Mouse (Mus musculus) heart, embryonic 15.5 days (tissue): Measurements from ENCODE around the gene Arfgap3. TPM values are rescaled to one million over a fixed set of nuclear protein-coding genes. Genes with fewer than 3 reads are reported as not detected.

ENCODE experiments used
- ATAC-seq: fragments of 200-750 bp; cut with Nextera tagmentation; replicated peaks from 2 replicates; pipeline ENCODE4 v1.8.0; 2017; ENCODE audit warnings: low read depth, moderate TSS enrichment; ENCODE audit not compliant: insufficient number of reproducible peaks, insufficient read depth, low FRiP score
- H3K27ac ChIP-seq: fragments of 300-500 bp; sonication (generic); 2 replicates; pipeline ENCODE4 v1.5.1; 2015; ENCODE audit warnings: mild to moderate bottlenecking, inconsistent platforms
- H3K27me3 ChIP-seq: fragments of 300-500 bp; sonication (generic); 2 replicates; pipeline ENCODE4 v1.6.1; 2015; ENCODE audit warnings: inconsistent platforms
- H3K36me3 ChIP-seq: fragments of 300-500 bp; sonication (generic); 2 replicates; pipeline ENCODE4 v1.6.1; 2015; ENCODE audit warnings: mild to moderate bottlenecking, inconsistent platforms
- H3K4me1 ChIP-seq: fragments of 300-500 bp; sonication (generic); replicated peaks from 2 replicates; pipeline ENCODE4 v1.6.1; 2015; ENCODE audit warnings: inconsistent platforms
- H3K4me2 ChIP-seq: fragments of 300-500 bp; sonication (generic); 2 replicates; pipeline ENCODE4 v1.6.1; 2015; ENCODE audit warnings: inconsistent platforms, mild to moderate bottlenecking, moderate library complexity
- H3K4me3 ChIP-seq: fragments of 300-500 bp; sonication (generic); 2 replicates; pipeline ENCODE4 v1.5.1; 2015; ENCODE audit warnings: mild to moderate bottlenecking, inconsistent platforms
- H3K9ac ChIP-seq: fragments of 300-500 bp; sonication (generic); 2 replicates; pipeline ENCODE4 v1.6.1; 2015; ENCODE audit warnings: mild to moderate bottlenecking, inconsistent platforms
- H3K9me3 ChIP-seq: fragments of 300-500 bp; sonication (generic); replicated peaks from 2 replicates; pipeline ENCODE4 v1.6.1; 2016; ENCODE audit warnings: inconsistent platforms
- WGBS: fragments of 180-500 bp; shearing (Covaris S2); methylation state at CpG from one replicate; pipeline ENCODE4 v1.1.7; 2015; ENCODE audit warnings: mixed read lengths; 5-methylcytosine and 5-hydroxymethylcytosine counted together
- polyA plus RNA-seq: library from polyadenylated mRNA; unstranded; fragments of >200 nt; fragmentation: Nextera tagmentation; extraction: Ambion mirVana; gene quantifications from 2 replicates; pipeline ENCODE4 v1.2.1, GENCODE M21; 2015

Arfgap3 gene
- polyA plus RNA-seq, 1 experiment from 2014 or later = 37.7 TPM

- Histone ChIP-seq H3K4me1 (peaks cover 10% of the 10 kb centered on the region), H3K36me3 (peaks cover 42% of the 10 kb centered on the region), H3K9me3 (no peaks in the 10 kb centered on the region), H3K27me3 (no peaks in the 10 kb centered on the region), H3K27ac (0 out of 2 replicates have a peak overlapping the region, but pooled peaks have one; percentile 14), H3K9ac (no peak overlapping the region), H3K4me3 (no peak overlapping the region), H3K4me2 (no peak overlapping the region)
- 87% methylated on average over 12 of the region's 12 CpGs for WGBS
- no peak for ATAC-seq
Observed at GRCm38 (mm10) chr15:83306181-83306580, 43.9 kb downstream of the Arfgap3 start.

- no peak for ATAC-seq
- no peak overlapping the region for H3K9ac ChIP-seq
- no peaks in the 10 kb centered on the region for H3K9me3 ChIP-seq
- peak overlapping the region; percentile 35; the same call in 1 of the 2 replicates for H3K27ac ChIP-seq
- H3K4me3 ChIP-seq = no peak overlapping the region
- no peaks in the 10 kb centered on the region for H3K27me3 ChIP-seq
- WGBS = 78% methylated on average over 12 of the region's 12 CpGs
- peaks cover 39% of the 10 kb centered on the region for H3K36me3 ChIP-seq
- H3K4me1 ChIP-seq = peaks cover 10% of the 10 kb centered on the region
- H3K4me2 ChIP-seq = no peak overlapping the region
Observed at GRCm38 (mm10) chr15:83305192-83305921, 44.7 kb downstream of the Arfgap3 start.

GRCm38 (mm10) chr15:83304804-83305191, 45.2 kb downstream of the Arfgap3 start:
- Histone ChIP-seq H3K4me2 (no peak overlapping the region), H3K4me1 (peaks cover 10% of the 10 kb centered on the region), H3K27me3 (no peaks in the 10 kb centered on the region), H3K9ac (no peak overlapping the region), H3K36me3 (peaks cover 34% of the 10 kb centered on the region), H3K4me3 (no peak overlapping the region), H3K27ac (peak overlapping the region; percentile 35; the same call in 1 of the 2 replicates), H3K9me3 (no peaks in the 10 kb centered on the region)
- 91% methylated on average over 9 of the region's 9 CpGs for WGBS
- no peak for ATAC-seq

- Histone ChIP-seq H3K4me2 (no peak overlapping the region), H3K36me3 (peaks cover 30% of the 10 kb centered on the region), H3K27me3 (no peaks in the 10 kb centered on the region), H3K4me3 (no peak overlapping the region), H3K27ac (0 out of 2 replicates have a peak overlapping the region, but pooled peaks have one; percentile 28), H3K4me1 (peaks cover 15% of the 10 kb centered on the region), H3K9ac (no peak overlapping the region), H3K9me3 (no peaks in the 10 kb centered on the region)
- WGBS = 77% methylated on average over 13 of the region's 13 CpGs
- ATAC-seq = no peak
Observed at GRCm38 (mm10) chr15:83303656-83304484, 46.2 kb downstream of the Arfgap3 start.

- H3K9me3 ChIP-seq = no peaks in the 10 kb centered on the region
- H3K36me3 ChIP-seq = peaks cover 5% of the 10 kb centered on the region; the same call in 1 of the 2 replicates
- peaks cover 15% of the 10 kb centered on the region for H3K4me1 ChIP-seq
- 52% methylated on average over 10 of the region's 10 CpGs for WGBS
- H3K9ac ChIP-seq = no peak overlapping the region
- no peak for ATAC-seq
- H3K27ac ChIP-seq = no peak overlapping the region
- H3K4me2 ChIP-seq = no peak overlapping the region
- H3K4me3 ChIP-seq = no peak overlapping the region
- H3K27me3 ChIP-seq = no peaks in the 10 kb centered on the region
Observed at GRCm38 (mm10) chr15:83299916-83300582, 50.0 kb downstream of the Arfgap3 start.

GRCm38 (mm10) chr15:83299450-83299849, 50.6 kb downstream of the Arfgap3 start:
- peaks cover 15% of the 10 kb centered on the region for H3K4me1 ChIP-seq
- no peak for ATAC-seq
- peaks cover 5% of the 10 kb centered on the region; the same call in 1 of the 2 replicates for H3K36me3 ChIP-seq
- no peak overlapping the region for H3K4me2 ChIP-seq
- no peak overlapping the region for H3K27ac ChIP-seq
- 65% methylated on average over 7 of the region's 7 CpGs for WGBS
- no peak overlapping the region for H3K9ac ChIP-seq
- H3K4me3 ChIP-seq = no peak overlapping the region
- no peaks in the 10 kb centered on the region for H3K27me3 ChIP-seq
- no peaks in the 10 kb centered on the region for H3K9me3 ChIP-seq

GRCm38 (mm10) chr15:83298810-83299209, 51.2 kb downstream of the Arfgap3 start:
- WGBS = 88% methylated on average over 2 of the region's 2 CpGs

GRCm38 (mm10) chr15:83298313-83298712, 51.7 kb downstream of the Arfgap3 start:
- 84% methylated on average over 8 of the region's 8 CpGs for WGBS
- peaks cover 5% of the 10 kb centered on the region; the same call in 1 of the 2 replicates for H3K4me1 ChIP-seq
- H3K27ac ChIP-seq = no peak overlapping the region
- H3K9me3 ChIP-seq = no peaks in the 10 kb centered on the region
- H3K4me3 ChIP-seq = no peak overlapping the region
- ATAC-seq = no peak
- H3K36me3 ChIP-seq = peaks cover 5% of the 10 kb centered on the region; the same call in 1 of the 2 replicates
- H3K27me3 ChIP-seq = no peaks in the 10 kb centered on the region
- no peak overlapping the region for H3K4me2 ChIP-seq
- H3K9ac ChIP-seq = no peak overlapping the region

More at GRCm38 (mm10) chr15:83298810-83299209, 51.2 kb downstream of the Arfgap3 start:
- H3K27me3 ChIP-seq = no peaks in the 10 kb centered on the region
- peaks cover 10% of the 10 kb centered on the region for H3K4me1 ChIP-seq
- H3K4me2 ChIP-seq = no peak overlapping the region
- H3K36me3 ChIP-seq = peaks cover 5% of the 10 kb centered on the region; the same call in 1 of the 2 replicates
- no peak overlapping the region for H3K27ac ChIP-seq
- H3K9ac ChIP-seq = no peak overlapping the region
- H3K9me3 ChIP-seq = no peaks in the 10 kb centered on the region
- no peak overlapping the region for H3K4me3 ChIP-seq
- no peak for ATAC-seq

- Histone ChIP-seq H3K4me2 (no peak overlapping the region), H3K4me1 (peaks cover 5% of the 10 kb centered on the region), H3K9ac (no peak overlapping the region), H3K9me3 (no peaks in the 10 kb centered on the region), H3K4me3 (no peak overlapping the region), H3K27me3 (no peaks in the 10 kb centered on the region), H3K27ac (no peak overlapping the region), H3K36me3 (no peaks in the 10 kb centered on the region)
- ATAC-seq = 0 out of 2 replicates have a peak, but pooled peaks have one; percentile 31
- 58% methylated on average over 6 of the region's 8 CpGs for WGBS
Observed at GRCm38 (mm10) chr15:83296771-83297311, 53.2 kb downstream of the Arfgap3 start.

- H3K9me3 ChIP-seq = no peaks in the 10 kb centered on the region
- no peak overlapping the region for H3K9ac ChIP-seq
- WGBS = 70% methylated on average over 4 of the region's 4 CpGs
- no peaks in the 10 kb centered on the region for H3K27me3 ChIP-seq
- H3K4me1 ChIP-seq = peaks cover 5% of the 10 kb centered on the region
- no peak for ATAC-seq
- H3K36me3 ChIP-seq = no peaks in the 10 kb centered on the region
- H3K4me2 ChIP-seq = no peak overlapping the region
- H3K4me3 ChIP-seq = no peak overlapping the region
- H3K27ac ChIP-seq = no peak overlapping the region
Observed at GRCm38 (mm10) chr15:83296050-83296449, 54.0 kb downstream of the Arfgap3 start.

GRCm38 (mm10) chr15:83294954-83295353, 55.1 kb downstream of the Arfgap3 start:
- H3K27me3 ChIP-seq = no peaks in the 10 kb centered on the region
- no peak overlapping the region for H3K27ac ChIP-seq
- H3K36me3 ChIP-seq = no peaks in the 10 kb centered on the region
- H3K4me2 ChIP-seq = no peak overlapping the region
- H3K9ac ChIP-seq = no peak overlapping the region
- H3K4me3 ChIP-seq = no peak overlapping the region
- no peaks in the 10 kb centered on the region for H3K9me3 ChIP-seq
- H3K4me1 ChIP-seq = peaks cover 5% of the 10 kb centered on the region
- ATAC-seq = no peak
- WGBS = 63% methylated on average over 3 of the region's 3 CpGs
